Mouse (Mus musculus) intestine, embryonic 15.5 days (tissue): Measurements from ENCODE around the gene E330017A01Rik. TPM values are rescaled to one million over a fixed set of nuclear protein-coding genes. Genes with fewer than 3 reads are reported as not detected.

Experiments
- ATAC-seq: fragments of 200-750 bp; cut with Nextera tagmentation; 2 replicates; pipeline ENCODE4 v1.8.0; 2017; ENCODE audit warnings: moderate TSS enrichment, moderate library complexity
- H3K27ac ChIP-seq: fragments of 300-500 bp; sonication (generic); 2 replicates; pipeline ENCODE4 v1.5.1; 2015; ENCODE audit warnings: mild to moderate bottlenecking, inconsistent platforms
- H3K27me3 ChIP-seq: fragments of 300-500 bp; sonication (generic); replicated peaks from 2 replicates; pipeline ENCODE4 v1.6.1; 2015; ENCODE audit warnings: inconsistent platforms
- H3K36me3 ChIP-seq: fragments of 300-500 bp; sonication (generic); 2 replicates; pipeline ENCODE4 v1.6.1; 2015; ENCODE audit warnings: inconsistent platforms
- H3K4me1 ChIP-seq: fragments of 300-500 bp; sonication (generic); replicated peaks from 2 replicates; pipeline ENCODE4 v1.6.1; 2015; ENCODE audit warnings: inconsistent platforms
- H3K4me2 ChIP-seq: fragments of 300-500 bp; sonication (generic); replicated peaks from 2 replicates; pipeline ENCODE4 v1.6.1; 2015; ENCODE audit warnings: mild to moderate bottlenecking, inconsistent platforms
- H3K4me3 ChIP-seq: fragments of 300-500 bp; sonication (generic); replicated peaks from 2 replicates; pipeline ENCODE4 v1.5.1; 2015; ENCODE audit warnings: inconsistent platforms
- H3K9ac ChIP-seq: fragments of 300-500 bp; sonication (generic); 2 replicates; pipeline ENCODE4 v1.6.1; 2015; ENCODE audit warnings: inconsistent platforms
- H3K9me3 ChIP-seq: fragments of 300-500 bp; sonication (generic); 2 replicates; pipeline ENCODE4 v1.6.1; 2016; ENCODE audit warnings: inconsistent platforms
- WGBS: fragments of 180-500 bp; shearing (Covaris S2); methylation state at CpG from one replicate; pipeline ENCODE4 v1.1.7; 2015; 5-methylcytosine and 5-hydroxymethylcytosine counted together
- polyA plus RNA-seq: library from polyadenylated mRNA; unstranded; fragments of >200 nt; fragmentation: Nextera tagmentation; extraction: Ambion mirVana; gene quantifications from 2 replicates; pipeline ENCODE4 v1.2.1, GENCODE M21; 2015

The E330017A01Rik gene
- not detected in 2 replicates for polyA plus RNA-seq

DNA sequence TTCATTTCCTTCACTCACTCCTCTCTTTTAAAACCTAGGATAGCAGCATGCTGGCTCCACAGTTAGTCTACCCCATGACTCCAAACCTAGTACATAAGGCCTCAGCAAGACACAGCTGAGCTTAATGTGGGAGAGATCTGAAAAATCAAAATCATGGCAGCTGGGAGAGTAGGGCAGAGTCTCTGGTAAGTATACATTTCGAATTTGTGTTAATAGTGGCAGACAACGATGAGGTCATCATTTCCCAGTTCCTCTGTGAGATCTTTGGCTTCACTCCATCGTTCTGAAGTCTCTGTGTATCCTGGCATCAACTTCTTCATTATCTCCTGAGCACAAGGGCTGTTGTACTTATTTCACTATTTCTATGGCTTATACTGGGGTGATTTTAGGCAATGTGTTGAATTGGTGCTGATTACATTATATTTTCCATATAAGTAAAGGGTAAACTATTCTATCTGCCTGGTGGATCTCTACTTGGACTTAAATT lies at the start of gene E330017A01Rik:
Gene E330017A01Rik (minus strand): TSS at position 51 of the 487 bp plus-strand sequence.
- ATAC-seq = no peak
- WGBS = 76% methylated on average over 3 of the region's 3 CpGs
- Histone ChIP-seq H3K36me3 (no peaks in the 10 kb centered on the region), H3K27ac (no peak within 1 kb of the TSS), H3K4me1 (no peaks in the 10 kb centered on the region), H3K4me3 (no peak within 1 kb of the TSS), H3K9me3 (no peaks in the 10 kb centered on the region), H3K27me3 (no peaks in the 10 kb centered on the region), H3K4me2 (no peak within 1 kb of the TSS), H3K9ac (no peak within 1 kb of the TSS)

DNA sequence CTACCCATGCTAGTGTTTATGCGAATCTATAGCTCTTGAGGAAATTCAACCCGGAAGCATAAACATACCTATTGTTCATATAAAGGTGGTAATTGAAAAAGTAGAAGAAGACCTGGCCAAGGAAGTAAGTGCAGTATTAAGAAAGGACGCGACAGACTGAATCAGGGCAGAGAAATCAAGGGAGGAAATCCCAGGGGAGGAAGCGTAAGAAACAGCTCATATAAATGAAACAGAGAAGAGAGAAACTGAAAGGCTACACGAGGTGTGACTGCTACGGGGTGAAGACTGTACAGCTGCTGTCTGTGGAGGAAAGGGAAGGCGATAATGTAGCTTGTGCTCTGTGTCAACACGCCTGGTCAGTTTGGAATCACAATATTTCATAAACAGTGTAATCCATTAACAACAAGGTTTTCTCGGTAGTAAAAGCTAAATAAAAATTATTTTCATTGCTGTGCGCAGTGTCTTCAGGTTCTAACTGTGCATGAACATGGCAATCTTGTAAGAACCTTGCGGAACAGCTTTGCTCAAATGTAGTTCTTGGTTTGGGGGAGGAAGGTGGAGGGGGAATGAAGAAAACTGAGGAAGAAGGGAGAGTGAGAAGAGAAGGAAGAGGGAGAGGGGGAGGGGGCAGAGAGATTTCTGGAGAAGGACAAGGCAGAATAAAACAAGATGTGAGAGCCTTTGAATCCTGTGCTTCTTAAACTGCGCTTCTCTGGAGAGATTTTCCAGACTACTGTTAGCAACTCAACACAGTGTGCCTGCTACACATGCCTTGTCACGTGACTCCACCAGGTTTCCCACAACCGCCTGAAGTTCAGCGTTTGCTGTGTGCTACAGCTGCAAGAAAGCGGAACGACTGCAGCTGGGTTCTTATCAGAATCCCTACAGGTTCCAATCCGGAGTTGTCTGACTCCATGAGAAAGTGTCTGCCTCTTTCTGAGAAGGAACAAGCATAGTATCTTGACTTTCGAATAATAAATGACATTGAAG lies 47.3 kb upstream of the E330017A01Rik start:
- Histone ChIP-seq H3K27ac (no peak overlapping the region), H3K4me1 (no peaks in the 10 kb centered on the region), H3K27me3 (no peaks in the 10 kb centered on the region), H3K9me3 (no peaks in the 10 kb centered on the region), H3K9ac (no peak overlapping the region), H3K4me3 (no peak overlapping the region), H3K4me2 (no peak overlapping the region), H3K36me3 (no peaks in the 10 kb centered on the region)
- WGBS = 64% methylated on average over 20 of the region's 20 CpGs
- no peak for ATAC-seq

DNA sequence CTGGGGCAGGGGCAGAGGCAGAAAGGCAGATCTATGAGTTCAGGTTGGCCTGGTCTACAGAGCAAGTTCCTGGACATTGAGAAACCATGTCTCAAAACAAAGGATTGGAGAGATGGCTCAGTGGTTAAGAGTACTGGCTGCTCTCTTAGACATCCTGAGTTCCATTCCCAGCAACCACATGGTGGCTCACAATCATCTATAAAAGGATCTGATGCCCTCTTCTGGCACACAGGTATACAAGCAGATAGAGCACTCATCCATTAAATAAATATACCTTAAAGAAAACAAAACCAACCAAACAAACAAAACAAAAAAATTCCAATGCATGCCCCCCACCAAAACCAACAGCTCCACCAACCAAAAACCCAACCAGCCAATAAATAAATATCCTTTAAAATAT lies 46.0 kb upstream of the E330017A01Rik start:
- no peaks in the 10 kb centered on the region for H3K9me3 ChIP-seq
- no peak overlapping the region for H3K4me2 ChIP-seq
- no peak overlapping the region for H3K9ac ChIP-seq
- H3K27ac ChIP-seq = no peak overlapping the region
- ATAC-seq = no peak
- no peaks in the 10 kb centered on the region for H3K36me3 ChIP-seq
- H3K4me3 ChIP-seq = no peak overlapping the region
- no peaks in the 10 kb centered on the region for H3K27me3 ChIP-seq
- no peaks in the 10 kb centered on the region for H3K4me1 ChIP-seq

DNA sequence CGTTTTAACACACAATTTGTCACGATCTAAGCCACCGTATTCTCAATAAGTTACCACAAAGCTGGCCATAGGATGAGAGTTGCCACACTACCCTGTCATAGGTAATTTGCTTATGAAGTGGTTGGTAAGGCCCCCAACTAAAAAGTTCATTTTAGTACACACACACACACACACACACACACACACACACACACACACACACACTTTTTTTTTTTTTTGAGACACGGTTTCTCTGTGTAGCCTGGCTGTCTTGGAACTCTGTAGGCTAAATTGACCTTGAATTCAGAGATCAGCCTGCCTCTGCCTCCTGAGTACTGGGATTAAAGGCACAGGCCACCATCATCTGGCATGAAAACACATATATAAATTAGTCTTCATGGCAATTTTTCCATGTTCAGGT lies 45.4 kb upstream of the E330017A01Rik start:
- Histone ChIP-seq H3K9me3 (no peaks in the 10 kb centered on the region), H3K4me2 (no peak overlapping the region), H3K4me1 (no peaks in the 10 kb centered on the region), H3K4me3 (no peak overlapping the region), H3K36me3 (no peaks in the 10 kb centered on the region), H3K9ac (no peak overlapping the region), H3K27ac (no peak overlapping the region), H3K27me3 (no peaks in the 10 kb centered on the region)
- ATAC-seq = no peak
- 89% methylated on average over 4 of the region's 4 CpGs for WGBS

DNA sequence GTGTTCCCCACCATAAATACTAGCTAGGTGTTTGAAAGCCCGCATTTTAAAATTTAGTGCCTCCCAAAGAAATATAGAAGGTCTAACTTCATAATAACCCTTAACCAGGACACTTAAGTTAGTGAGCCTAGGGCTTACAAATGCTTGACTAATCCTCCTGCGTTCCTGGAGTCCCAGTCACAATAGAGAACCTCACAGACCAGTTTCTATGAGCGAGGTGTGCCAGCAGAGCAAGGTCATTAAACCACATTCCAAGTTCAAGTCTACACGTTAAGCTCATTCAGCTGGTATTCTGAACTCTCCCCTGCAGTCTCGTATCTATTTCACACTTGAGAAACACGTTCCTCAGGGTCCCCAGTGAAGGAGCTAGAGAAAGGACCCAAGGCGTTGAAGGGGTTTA lies 44.3 kb upstream of the E330017A01Rik start:
- Histone ChIP-seq H3K9ac (no peak overlapping the region), H3K36me3 (no peaks in the 10 kb centered on the region), H3K27ac (no peak overlapping the region), H3K4me3 (no peak overlapping the region), H3K27me3 (no peaks in the 10 kb centered on the region), H3K4me1 (no peaks in the 10 kb centered on the region), H3K9me3 (no peaks in the 10 kb centered on the region), H3K4me2 (no peak overlapping the region)
- WGBS = 76% methylated on average over 7 of the region's 7 CpGs
- ATAC-seq = no peak

DNA sequence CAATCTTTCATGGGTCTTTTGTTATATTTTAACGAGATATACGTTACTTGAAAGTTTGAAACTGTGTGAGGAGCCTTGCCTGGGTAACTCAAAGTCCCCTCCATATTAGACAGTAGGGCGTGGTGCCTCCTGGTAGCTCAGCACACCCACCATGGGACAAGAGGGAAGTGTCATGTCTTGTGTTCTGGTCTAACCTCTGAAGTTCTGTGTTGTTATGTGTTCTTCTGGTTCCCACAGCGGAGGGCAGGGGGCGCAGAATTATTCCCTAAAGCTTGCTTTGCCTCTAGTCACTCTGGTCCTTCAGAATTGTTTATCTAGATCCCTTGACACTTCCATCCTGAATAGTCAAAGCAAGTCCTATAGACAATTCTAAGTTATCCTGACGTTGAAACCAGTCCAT lies 43.5 kb upstream of the E330017A01Rik start:
- no peaks in the 10 kb centered on the region for H3K36me3 ChIP-seq
- 92% methylated on average over 6 of the region's 6 CpGs for WGBS
- H3K27ac ChIP-seq = no peak overlapping the region
- no peak overlapping the region for H3K4me2 ChIP-seq
- H3K9me3 ChIP-seq = no peaks in the 10 kb centered on the region
- H3K4me3 ChIP-seq = no peak overlapping the region
- no peaks in the 10 kb centered on the region for H3K4me1 ChIP-seq
- H3K9ac ChIP-seq = no peak overlapping the region
- H3K27me3 ChIP-seq = no peaks in the 10 kb centered on the region
- ATAC-seq = no peak

DNA sequence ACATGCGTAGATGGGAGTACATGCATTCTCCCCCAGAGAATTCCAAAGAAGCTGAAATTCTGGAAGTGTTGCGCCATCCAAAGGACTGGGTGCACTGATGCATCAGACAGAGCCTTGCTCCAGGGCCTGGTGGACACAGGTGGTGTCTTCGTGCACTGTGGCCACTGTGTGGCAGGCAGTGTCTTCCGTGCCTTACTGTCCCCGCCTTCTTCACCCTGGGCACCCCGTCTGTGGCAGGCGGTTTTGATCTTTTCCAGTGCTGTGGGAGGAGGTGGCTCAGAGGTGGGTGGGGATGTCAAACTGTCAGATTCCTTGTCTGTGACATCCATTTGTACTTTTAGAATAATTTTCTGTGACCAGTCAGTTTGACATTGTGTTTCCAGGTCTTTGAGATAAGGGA lies 40.1 kb upstream of the E330017A01Rik start:
- ATAC-seq = no peak
- H3K27ac ChIP-seq = no peak overlapping the region
- H3K9ac ChIP-seq = no peak overlapping the region
- H3K4me1 ChIP-seq = no peaks in the 10 kb centered on the region
- 0 out of 2 replicates have a peak, but pooled peaks cover 3% of the 10 kb centered on the region for H3K36me3 ChIP-seq
- 78% methylated on average over 7 of the region's 7 CpGs for WGBS
- no peaks in the 10 kb centered on the region for H3K27me3 ChIP-seq
- no peak overlapping the region for H3K4me3 ChIP-seq
- H3K4me2 ChIP-seq = no peak overlapping the region
- H3K9me3 ChIP-seq = no peaks in the 10 kb centered on the region

DNA sequence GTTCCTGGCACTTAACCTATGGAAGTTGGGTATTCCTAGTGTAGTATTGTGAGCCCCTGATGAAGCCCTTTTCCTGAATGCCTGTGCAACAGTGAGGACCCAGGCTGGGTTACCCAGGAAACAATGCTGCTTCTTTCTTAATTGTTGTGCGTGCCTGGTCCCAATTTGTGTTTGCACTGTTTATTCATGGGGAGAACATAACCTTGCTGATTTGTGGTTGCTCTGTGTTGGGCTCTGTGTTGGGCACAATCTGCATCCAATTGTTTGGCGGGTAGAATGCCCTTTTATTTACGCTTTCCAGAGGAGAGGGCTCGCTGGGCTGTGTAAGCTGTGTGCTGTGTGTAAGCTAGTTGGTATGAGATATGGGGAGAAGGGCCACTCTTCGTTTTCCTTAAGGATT lies 39.0 kb upstream of the E330017A01Rik start:
- no peak overlapping the region for H3K4me2 ChIP-seq
- H3K27me3 ChIP-seq = no peaks in the 10 kb centered on the region
- H3K9ac ChIP-seq = no peak overlapping the region
- H3K27ac ChIP-seq = no peak overlapping the region
- 84% methylated on average over 5 of the region's 5 CpGs for WGBS
- H3K9me3 ChIP-seq = no peaks in the 10 kb centered on the region
- 0 out of 2 replicates have a peak, but pooled peaks cover 3% of the 10 kb centered on the region for H3K36me3 ChIP-seq
- no peak for ATAC-seq
- H3K4me3 ChIP-seq = no peak overlapping the region
- H3K4me1 ChIP-seq = no peaks in the 10 kb centered on the region

DNA sequence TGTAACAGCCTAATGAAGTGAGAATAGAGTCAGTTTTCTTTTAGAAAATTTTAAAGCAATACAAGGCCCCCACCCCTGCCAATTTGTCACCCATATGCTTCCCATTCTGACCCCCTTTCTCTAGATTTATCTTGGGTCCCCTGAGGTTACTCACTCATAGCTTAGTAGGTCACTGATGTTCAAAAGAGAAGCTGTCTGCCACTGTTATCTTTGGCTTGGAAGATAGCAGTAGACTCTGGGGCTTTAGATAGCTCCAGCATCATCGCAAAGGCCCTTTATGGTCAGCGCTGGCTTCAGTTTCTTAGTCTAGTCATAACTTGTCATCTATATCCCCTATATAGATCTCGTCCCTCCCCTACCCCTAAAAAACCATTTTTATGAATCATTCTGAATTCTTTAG lies 38.1 kb upstream of the E330017A01Rik start:
- Histone ChIP-seq H3K9ac (no peak overlapping the region), H3K4me1 (no peaks in the 10 kb centered on the region), H3K27me3 (no peaks in the 10 kb centered on the region), H3K36me3 (0 out of 2 replicates have a peak, but pooled peaks cover 3% of the 10 kb centered on the region), H3K4me3 (no peak overlapping the region), H3K9me3 (no peaks in the 10 kb centered on the region), H3K4me2 (no peak overlapping the region), H3K27ac (no peak overlapping the region)
- ATAC-seq = no peak
- WGBS = 90% methylated on average over 3 of the region's 3 CpGs

DNA sequence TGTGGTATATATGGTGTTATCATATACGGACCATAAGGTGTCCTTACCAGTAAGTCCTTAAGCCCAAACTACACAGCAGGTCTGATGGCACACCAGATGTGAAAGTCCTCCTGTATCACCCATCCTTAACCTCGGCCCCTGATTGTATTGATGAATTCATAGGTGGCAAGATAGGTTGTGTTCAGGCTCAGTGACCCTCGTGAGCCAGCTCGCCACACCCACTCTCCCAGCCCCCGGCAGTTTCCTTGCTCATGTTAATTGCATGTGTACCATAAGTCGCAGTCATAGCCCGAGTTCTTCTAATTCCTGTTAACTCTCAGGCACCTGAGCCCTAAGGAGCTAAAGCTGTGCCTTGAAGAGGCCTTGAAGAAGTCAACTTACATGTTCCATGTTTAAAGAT lies 37.6 kb upstream of the E330017A01Rik start:
- H3K9ac ChIP-seq = no peak overlapping the region
- no peaks in the 10 kb centered on the region for H3K27me3 ChIP-seq
- H3K27ac ChIP-seq = no peak overlapping the region
- no peaks in the 10 kb centered on the region for H3K4me1 ChIP-seq
- 83% methylated on average over 7 of the region's 7 CpGs for WGBS
- H3K4me2 ChIP-seq = no peak overlapping the region
- no peaks in the 10 kb centered on the region for H3K9me3 ChIP-seq
- no peak overlapping the region for H3K4me3 ChIP-seq
- 0 out of 2 replicates have a peak, but pooled peaks cover 3% of the 10 kb centered on the region for H3K36me3 ChIP-seq
- no peak for ATAC-seq

DNA sequence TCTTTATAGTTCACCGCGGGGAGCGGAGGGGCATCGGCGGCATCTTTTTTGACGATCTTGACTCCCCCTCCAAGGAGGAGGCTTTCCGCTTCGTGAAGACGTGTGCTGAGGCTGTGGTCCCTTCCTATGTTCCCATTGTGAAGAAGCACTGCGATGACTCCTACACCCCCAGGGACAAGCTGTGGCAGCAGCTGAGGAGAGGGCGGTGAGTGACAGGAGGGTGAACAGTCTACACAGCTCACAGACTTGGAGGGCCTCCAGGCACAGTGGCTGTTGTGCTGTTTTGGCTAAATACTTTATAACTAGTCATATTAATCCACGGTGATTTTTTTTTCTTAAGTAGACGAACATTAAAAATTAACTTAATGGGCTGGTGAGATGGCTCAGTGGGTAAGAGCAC lies 36.7 kb upstream of the E330017A01Rik start:
- 0 out of 2 replicates have a peak, but pooled peaks cover 3% of the 10 kb centered on the region for H3K36me3 ChIP-seq
- WGBS = 95% methylated on average over 13 of the region's 13 CpGs
- H3K27me3 ChIP-seq = no peaks in the 10 kb centered on the region

DNA sequence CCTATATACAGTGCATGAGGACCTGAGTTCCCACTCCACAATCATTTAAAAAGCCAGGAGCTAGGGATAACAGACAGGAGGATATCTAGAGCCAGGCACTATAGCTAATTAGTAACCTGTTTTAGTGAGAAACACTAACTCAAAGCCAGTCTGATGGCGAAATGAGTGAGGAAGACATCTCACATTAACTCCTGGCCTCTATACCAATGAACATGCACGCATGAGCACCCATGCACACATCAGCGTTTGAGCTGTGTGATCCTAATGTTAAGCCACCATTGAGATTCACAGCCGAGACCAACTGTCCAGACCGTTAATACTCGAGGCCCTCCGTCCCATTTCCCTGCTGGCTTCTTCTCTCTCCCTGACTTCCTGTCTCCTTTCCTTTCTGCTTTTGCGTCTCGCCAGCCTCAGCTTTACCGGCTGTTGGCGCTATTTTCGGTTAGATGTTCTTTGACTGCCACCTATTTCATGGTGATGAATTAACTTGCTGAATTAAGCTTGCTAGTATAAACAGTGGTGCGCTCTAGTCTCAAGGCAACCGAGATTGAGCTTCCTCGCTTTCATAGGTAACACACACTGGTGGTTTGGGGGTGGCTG lies 35.4 kb upstream of the E330017A01Rik start:
- H3K9me3 ChIP-seq = no peaks in the 10 kb centered on the region
- ATAC-seq = no peak
- no peaks in the 10 kb centered on the region for H3K4me1 ChIP-seq
- H3K36me3 ChIP-seq = 0 out of 2 replicates have a peak, but pooled peaks cover 3% of the 10 kb centered on the region
- no peak overlapping the region for H3K9ac ChIP-seq
- H3K27me3 ChIP-seq = no peaks in the 10 kb centered on the region
- 93% methylated on average over 15 of the region's 15 CpGs for WGBS
- no peak overlapping the region for H3K4me3 ChIP-seq
- H3K27ac ChIP-seq = no peak overlapping the region
- H3K4me2 ChIP-seq = no peak overlapping the region

More for the DNA sequence above, 36.7 kb upstream of the E330017A01Rik start:
- Histone ChIP-seq H3K9me3 (no peaks in the 10 kb centered on the region), H3K27ac (no peak overlapping the region), H3K4me1 (no peaks in the 10 kb centered on the region), H3K4me3 (no peak overlapping the region), H3K9ac (no peak overlapping the region), H3K4me2 (no peak overlapping the region)
- no peak for ATAC-seq
